Mouse (Mus musculus) erythroblast, adult 5-6 weeks (primary cell): ENCODE results near the gene Sox13. TPM values are rescaled to one million over a fixed set of nuclear protein-coding genes. Genes with fewer than 3 reads are reported as not detected.

Source experiments
- ATAC-seq: replicated peaks from 2 replicates; pipeline ENCODE4 v1.8.0; 2016; ENCODE audit warnings: moderate number of reproducible peaks, mild to moderate bottlenecking, moderate TSS enrichment, inconsistent platforms; ENCODE audit not compliant: poor library complexity, low FRiP score, severe bottlenecking
- total RNA-seq, 2 experiments: library from RNA; stranded (forward) in 1 of 2; stranded (reverse) in 1 of 2; fragments of 150-400 nt in 1 of 2; fragments of 200-764, 138-1000 nt in 1 of 2; gene quantifications; 2 replicates each; pipeline versions ENCODE4 v1.2.3 to v1.2.4; 2015 to 2017; ENCODE audit warnings: low replicate concordance in 2 of 2

The Sox13 gene
- total RNA-seq, 2 experiments from 2014 or later = 0.77 TPM; not detected in 1

GRCm38 (mm10) chr1:133377547-133377946 is 46.6 kb downstream of the Sox13 start:
- ATAC-seq = no peak

GRCm38 (mm10) chr1:133375696-133376346 is 48.4 kb downstream of the Sox13 start:
- ATAC-seq = no peak

GRCm38 (mm10) chr1:133372113-133372512 is 52.1 kb downstream of the Sox13 start:
- ATAC-seq = no peak

GRCm38 (mm10) chr1:133371431-133371830 is 52.7 kb downstream of the Sox13 start:
- no peak for ATAC-seq

- ATAC-seq = no peak
These were observed 53.8 kb downstream of the Sox13 start for GRCm38 (mm10) chr1:133370352-133370751.

GRCm38 (mm10) chr1:133368644-133369043 is 55.5 kb downstream of the Sox13 start:
- ATAC-seq = no peak

GRCm38 (mm10) chr1:133367606-133368488 is 56.3 kb downstream of the Sox13 start:
- ATAC-seq = no peak

- ATAC-seq = no peak
These were observed 57.1 kb downstream of the Sox13 start for GRCm38 (mm10) chr1:133366951-133367605.

- ATAC-seq = no peak
These were observed 59.3 kb downstream of the Sox13 start for GRCm38 (mm10) chr1:133364890-133365289.

GRCm38 (mm10) chr1:133364022-133364630 is 60.1 kb downstream of the Sox13 start:
- no peak for ATAC-seq

GRCm38 (mm10) chr1:133363276-133364021 is 60.7 kb downstream of the Sox13 start, which contains the start of gene Etnk2:
Gene Etnk2 (plus strand): TSS chr1:133363572.
- ATAC-seq = no peak

GRCm38 (mm10) chr1:133362103-133362502 is 62.1 kb downstream of the Sox13 start:
- no peak for ATAC-seq

GRCm38 (mm10) chr1:133361006-133361405 is 63.2 kb downstream of the Sox13 start:
- no peak for ATAC-seq

- ATAC-seq = no peak
These were observed 67.8 kb downstream of the Sox13 start for GRCm38 (mm10) chr1:133356330-133356729.

GRCm38 (mm10) chr1:133355912-133356311 is 68.3 kb downstream of the Sox13 start:
- ATAC-seq = no peak

GRCm38 (mm10) chr1:133355469-133355868 is 68.7 kb downstream of the Sox13 start:
- ATAC-seq = no peak

- ATAC-seq = no peak
These were observed 70.8 kb downstream of the Sox13 start for GRCm38 (mm10) chr1:133353371-133353809.

GRCm38 (mm10) chr1:133351762-133352161 is 72.4 kb downstream of the Sox13 start:
- ATAC-seq = no peak

GRCm38 (mm10) chr1:133350210-133350609 is 74.0 kb downstream of the Sox13 start, which contains the start of gene Ren1:
Gene Ren1 (plus strand): TSS chr1:133350510.
- no peak for ATAC-seq
